Mouse (Mus musculus): Measurements from ENCODE around the gene Nom1.

Gene Nom1

DNA sequence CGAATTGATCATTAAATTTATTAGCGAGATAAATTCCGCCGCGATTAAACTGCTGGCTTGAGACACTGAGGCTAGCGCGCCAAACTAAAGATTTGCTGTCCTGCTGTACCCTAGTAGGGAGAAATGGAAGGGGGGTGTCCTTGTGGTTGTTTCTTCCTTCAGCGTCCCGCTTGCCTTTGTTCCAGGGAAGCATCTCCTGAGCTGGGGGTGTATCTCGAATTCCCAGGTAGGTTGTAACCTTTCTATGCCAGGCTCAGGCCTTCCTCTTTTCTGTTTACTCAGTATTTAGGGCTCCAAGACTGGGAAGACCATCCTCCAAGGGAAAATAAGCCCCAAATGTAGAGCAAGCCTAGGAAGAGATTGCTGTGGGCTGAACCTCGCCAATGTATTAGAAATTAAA is 36.9 kb downstream of the Nom1 start:
- DNase-seq = no peak

DNA sequence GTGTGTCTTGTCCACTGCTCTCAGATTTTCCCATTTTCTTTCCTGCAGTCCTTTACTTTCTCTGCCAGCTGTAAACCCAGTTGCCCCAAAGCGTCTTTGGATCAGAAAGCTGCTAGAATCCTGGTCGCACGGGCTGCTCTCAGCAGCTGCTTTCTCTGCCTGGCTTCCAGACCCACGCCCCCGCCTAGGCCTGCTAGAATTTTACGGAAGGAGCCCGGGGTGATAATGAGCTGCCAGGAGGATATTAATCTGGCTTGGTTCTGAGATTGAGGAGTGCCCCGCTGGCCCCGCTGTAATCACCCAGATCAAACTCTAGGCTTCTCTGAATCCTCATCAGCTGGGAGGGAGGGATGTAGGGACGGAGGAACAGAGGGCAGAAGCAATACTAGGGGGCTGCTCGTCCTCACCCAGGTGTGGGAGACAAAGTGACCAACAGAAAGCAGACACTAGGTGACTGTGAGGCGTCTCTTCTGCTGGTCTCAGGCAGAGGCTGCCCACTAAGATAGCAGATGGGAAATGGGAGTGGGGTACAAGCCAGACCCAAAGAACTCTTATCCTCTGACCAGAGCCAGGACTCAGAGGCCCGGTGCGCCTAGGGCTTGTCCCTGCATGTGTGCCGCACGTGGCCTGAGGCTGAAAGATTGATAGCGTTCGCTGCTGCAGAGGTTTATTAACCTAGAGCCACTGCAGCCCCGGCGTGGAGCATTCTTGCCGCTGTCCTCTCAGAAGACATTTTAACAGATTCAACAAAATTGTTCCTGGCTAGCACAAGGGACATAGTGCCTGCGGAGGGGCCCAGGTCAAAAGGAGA is 37.6 kb downstream of the Nom1 start:
- no peak for DNase-seq

DNA sequence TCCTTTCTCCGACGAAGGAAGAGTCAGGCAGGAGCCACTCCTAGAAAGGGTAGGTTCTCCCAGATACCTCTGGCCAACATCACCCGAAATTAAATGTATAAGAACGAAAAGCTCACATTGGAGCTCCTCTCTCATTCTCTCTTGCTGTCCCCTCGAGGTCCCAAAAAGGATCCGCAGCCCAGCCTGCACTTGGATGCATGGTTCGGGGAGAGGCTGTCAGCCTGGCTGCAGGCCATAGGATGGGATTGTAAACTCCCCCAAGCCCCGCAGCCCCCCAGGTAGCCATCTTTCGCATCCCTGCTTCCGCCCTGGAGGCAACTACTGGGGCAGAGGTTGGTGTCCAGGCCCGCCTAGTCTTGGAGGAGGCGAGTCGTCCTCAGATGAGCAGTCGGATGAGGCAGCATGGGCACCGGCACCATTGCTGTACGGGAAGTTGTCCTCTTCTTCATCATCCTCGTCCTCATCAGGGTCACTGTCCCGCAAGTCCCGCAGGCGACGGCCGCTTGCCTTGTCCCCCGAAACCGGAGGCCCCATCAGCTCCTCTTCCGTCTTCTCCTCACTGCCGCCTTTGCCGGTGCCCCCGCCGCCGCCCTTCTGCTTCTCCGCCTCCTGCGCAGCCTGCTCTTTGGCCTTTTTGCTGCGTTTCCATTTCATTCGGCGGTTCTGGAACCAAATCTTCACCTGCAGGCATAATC is 39.2 kb downstream of the Nom1 start:
- no peak for DNase-seq

DNA sequence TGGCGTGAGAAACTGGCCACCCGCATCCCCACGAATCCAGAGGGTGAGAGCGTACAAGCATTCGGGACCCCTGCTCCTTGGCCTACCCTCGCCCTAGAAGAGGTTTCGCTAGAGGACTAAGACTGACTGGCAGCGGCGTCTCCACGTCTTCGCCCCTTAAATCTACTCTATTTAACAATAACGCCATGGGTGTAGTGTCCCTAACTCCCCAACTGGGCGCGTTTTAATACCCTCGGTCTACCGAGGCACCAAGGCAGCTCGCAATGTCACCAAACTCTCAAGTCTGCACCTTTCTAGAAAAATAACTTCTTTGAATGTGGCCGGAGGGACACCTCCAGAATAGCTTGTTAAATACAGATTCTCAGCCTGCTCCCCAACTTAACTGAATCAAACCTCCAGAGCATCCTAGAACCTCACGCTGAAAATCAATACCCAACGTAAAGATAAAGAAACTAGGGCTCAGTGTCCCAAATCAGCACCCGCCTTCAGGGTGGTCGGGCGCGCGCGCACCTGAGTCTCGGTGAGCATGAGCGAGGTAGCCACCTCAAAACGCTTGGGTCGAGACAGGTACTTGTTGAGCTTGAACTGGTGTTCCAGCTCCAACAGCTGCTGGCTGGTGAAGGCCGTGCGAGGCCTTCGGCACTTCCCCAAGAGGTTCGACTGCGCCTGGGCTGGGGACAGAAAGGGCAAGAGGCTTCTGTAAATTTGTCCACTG is 39.9 kb downstream of the Nom1 start:
- no peak for DNase-seq

DNA sequence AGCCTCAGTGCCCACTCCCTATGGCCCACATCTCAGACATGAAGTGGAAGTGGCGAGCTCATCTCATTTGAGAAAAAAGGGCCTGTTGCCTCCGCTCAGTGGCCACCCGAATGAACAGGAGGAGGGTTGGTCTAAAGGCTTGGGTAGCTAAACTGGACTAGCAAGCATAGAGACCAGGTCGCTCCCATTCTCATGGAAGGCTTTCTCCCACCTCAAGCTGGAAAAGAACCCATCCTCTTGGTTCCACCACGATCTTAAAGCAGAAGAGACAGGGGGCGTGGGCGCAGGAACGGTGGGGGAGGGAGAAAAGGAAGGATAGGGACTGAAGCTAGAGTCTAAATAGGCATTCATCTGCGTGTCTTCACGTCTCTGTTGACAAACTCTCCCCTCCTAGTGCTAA is 40.6 kb downstream of the Nom1 start:
- DNase-seq = no peak

DNA sequence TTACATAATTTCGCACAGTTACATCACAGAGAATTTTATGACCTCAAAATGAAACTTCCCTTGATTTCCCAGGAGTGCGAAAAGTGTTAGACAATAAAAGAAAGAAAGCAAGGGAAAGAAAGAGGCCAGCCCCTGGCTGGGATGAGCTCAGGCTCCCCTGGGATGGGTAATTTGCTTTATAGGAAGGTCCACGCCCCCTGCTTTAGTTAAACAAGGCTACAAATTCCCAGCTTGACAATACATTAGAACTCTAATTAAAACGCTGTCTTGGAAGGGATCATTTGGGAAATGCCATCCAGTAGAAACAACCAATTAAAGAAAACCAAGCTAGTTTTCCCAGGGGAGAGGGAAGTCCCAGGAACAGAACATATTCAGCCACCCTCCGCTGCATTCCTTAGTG is 41.1 kb downstream of the Nom1 start:
- DNase-seq = no peak

DNA sequence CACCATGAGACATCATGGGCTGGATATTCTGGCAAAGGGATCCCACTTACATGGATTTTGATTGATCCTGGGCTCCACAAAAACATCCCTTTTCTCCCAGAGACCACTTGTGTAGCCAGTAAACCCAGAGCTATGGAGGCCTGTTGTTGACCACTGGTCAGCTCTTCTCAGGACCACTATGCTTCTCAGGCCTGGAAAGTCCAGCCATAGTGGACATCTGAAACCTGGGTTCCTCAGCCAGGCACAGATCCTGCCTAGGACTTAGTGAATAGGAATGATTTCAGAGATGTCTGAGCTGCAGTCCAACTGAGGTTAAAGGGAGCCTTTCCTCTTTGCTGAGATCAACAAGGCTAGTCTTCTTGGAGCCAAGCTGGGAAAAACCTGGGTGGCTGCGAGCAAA is 41.6 kb downstream of the Nom1 start:
- DNase-seq = no peak

DNA sequence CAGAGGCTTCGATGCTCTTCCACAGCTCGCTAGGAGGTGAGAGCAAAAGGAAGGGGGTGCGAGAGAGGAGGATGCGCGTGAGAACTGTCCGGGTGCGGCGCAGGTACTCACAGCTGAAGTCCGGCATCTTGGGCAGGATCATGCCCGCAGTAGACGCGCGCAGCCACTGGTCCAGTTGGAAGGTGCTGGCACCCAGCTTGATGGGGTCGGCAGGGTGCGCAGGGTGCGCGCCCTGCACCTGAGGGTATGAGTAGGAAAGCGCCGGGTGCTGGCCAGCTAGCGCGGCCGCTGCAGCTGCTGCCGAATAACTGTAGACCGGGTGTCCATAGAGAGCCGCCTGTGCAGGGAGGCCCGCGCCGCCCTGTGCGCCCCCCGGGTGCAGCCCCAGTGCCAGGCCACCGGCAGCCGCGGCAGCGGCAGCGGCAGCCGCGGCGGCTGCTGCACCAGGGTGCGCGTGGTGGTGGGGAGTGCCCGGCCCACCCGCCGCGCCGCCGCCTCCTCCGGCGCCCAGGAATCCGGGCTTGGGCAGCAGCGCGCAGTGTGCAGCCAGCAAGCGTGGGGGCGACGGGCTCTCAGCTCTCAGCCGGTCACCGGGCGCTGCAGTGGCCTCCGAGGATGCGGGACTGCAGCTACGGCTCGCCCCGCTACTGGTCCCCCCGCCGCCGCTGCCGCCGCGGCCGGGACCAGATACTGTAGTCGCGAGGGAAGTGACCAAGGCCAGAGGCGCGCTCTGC is 43.2 kb downstream of the Nom1 start:
- DNase-seq = no peak

DNA sequence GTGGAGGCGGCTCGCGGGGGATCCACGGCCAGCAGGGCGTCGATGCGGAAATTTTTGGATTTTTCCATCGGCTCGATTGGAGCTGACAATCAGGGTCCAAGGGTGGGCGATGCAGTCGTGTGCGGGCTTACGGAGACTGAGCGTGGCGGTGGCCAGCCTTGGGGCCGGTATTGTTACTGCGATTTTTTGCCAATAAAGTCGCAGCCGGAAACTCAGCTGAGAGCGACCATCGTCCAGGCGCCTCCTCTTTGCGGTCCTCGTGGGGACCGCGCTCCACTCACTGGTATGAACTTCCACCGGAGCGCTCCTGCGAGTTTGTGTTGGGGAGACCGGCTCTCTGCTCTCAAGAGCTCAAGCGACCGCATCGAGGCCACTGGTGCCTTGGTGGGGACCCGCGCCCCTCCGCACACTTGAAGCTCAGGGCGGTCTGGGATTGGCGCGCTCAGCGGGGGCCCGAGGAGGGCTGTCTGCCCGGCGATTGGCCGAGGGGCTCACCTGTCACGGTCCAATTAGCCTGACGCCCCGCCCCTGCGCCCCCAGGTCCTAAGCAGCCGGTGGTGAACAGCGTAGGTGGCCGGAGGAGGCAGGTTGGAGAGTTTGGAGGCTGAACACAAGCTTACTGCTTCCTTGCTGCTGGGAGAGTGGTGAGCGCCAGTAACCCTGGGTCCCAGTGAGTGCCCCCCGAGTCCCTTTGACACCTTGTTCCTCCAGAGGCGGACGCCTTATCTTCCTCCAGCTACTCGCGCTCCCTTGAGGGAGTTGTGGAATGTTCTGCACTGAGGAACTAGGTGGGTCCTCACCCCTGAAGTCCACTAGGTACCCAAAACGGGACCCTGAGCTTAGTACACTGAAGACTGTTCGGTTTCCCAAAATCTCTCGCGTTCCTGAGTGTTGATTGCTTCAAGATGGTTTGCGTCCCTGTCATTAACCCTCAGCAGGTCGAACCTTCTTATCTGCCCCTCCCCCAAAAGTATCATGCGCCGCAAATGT is 44.0 kb downstream of the Nom1 start, which contains the start of gene Mnx1:
TSS of gene Mnx1 (minus strand) at position 263 of the 990 bp plus-strand sequence.
- DNase-seq = no peak

DNA sequence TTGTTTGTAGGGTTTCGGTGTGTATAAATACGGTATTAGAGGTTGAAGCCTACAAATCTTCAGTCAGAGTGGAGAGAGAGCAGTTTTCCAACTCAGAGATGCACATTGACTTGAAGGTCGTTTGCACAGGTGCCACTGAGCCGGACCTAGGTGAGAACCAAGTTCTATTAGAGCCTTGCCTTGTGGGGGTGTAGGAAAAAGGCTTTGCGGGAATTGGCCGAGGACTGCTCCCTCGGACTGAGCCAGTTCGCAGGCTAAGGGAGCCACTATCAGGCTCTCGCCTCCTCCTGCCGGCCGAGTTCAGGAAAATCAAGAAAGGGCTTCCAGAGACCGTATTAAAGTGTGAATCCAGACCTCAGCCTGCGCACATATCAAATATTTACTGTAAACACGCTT is 44.7 kb downstream of the Nom1 start:
- DNase-seq = no peak

DNA sequence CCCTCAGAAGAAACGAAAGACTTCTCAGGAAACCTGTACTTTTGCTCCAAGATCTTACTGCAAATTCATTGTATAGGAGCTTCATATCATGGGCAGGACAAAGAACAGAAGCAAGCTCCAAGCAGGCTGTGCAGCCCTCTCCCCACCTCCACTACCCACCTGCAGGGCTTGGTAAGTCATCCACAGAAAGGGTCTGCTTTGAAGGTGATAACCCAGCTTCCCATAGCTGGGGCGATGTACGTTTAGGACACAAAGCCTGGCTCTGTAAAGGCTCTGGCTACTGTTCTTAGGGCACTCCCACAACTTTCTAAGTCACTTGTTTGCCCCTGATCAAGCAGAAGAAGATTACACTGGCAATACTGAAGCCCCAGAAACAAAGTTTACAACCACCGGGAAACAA is 49.3 kb downstream of the Nom1 start:
- DNase-seq = no peak

DNA sequence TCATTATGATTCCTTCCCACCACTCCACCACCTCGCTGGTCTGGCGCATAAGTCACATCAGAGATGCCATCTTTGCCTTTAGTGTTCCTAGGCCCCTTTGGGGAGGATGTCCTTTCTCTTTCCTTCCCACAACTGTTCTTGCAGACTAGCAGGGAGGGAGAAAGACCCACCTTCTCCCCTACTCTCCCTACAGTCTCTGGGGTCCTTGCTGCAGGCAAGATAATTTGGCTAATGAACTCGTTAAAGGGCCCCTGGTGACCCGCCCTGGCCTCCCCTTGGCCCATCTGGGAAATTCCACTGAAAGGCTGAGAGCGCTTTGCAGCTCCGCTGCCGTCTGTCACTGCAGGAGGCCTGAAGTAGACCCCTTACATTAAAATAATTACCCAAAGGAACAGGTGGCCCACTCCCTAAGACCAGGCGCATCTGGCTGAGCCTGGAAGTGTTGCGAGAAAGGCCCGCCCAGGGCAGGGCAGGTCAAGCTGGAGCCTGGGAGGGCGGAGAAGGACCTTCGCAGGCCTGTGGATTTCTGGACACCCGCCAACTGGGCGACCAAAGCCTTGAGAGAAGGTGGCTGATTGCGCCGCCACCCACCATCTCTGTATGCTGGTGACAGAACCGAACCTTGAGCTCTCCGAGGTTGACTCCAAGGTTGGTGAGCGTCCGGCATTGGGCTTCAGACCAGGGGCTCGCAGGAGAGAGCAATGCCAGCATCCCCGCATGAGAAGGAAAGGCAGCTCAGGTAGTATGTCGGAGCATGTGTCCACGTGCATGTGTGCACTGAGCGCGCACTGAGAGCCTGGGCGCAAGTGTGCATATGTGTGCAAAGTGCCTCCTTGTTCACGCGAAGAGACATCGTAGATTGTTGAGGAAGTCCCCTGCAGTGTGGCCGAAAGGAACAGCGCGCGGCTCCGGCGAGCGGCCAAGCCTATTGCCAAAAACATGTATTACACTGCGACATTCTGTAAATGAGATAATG is 50.8 kb downstream of the Nom1 start:
- DNase-seq = no peak

DNA sequence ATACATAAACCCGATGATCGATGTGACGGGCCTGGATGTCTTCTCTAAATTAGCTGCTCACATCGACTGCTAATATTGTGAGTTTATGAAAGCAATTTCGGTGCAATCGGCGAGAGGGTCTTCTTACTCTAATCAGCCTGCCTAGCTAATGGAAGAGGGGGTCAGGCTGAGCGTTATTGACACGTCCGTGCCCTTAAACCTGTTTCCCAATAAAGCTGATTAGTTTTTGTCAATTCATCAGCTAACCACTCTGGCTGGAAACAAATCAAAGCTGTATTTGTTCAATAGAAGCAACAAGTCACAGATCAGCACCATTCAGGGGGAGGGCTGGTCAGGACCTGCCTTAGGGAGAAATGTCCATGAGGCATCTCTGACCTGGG is 51.5 kb downstream of the Nom1 start:
- DNase-seq = no peak

DNA sequence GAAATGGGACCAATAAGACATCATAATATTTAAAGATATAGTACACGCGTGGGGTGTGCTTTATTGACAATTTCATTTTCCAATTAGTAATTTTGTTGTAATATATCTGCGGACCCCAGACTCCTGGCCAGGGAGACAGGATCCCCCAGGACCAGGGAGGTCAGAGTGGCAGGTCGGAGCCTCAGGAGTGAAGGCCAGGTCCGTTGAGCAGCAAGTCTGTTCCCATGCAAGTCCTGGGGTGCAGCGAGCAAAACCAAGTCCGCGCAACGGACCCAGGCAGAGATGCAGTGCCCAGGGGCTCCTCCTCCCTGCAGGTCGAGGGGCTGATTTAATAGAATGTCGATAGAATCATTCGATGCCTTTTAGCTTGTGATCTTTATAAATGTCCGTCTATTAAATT is 52.9 kb downstream of the Nom1 start:
- no peak for DNase-seq

DNA sequence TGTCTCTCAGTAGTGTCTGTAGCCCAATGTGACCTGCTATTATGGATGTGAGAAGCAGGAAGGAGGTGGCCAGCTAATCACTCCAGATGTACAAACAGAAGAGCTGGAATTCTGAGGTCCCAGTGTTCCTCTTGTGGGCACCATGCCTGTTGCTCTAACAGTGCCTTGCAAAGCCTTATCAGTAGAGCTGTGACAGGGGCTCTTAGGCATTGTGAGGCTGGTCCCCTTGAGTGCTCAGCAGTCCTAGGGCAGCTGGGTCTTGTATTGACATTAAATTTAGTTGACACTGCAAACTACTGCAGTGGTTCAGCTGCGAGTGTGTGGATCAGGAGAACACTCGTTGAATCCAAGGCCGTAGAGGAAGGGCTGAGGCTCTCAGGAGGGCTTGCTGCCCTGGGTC is 72.5 kb downstream of the Nom1 start:
- no peak for DNase-seq
